Mouse (Mus musculus): ENCODE data around the gene Armc2. TPM values are rescaled to one million over a fixed set of nuclear protein-coding genes. Genes with fewer than 3 reads are reported as not detected.
"Not testable (repeated sequence)": the region's sequence is repeated elsewhere in the genome, so short reads cannot be mapped to it uniquely, and the experiment has no call there.

Armc2 gene
- total RNA-seq, 1 experiment from 2014 or later: 0.94 TPM

- ATAC-seq (replicated peaks in 1 of 2; ENCODE audit: insufficient read depth in 1 of 2, low FRiP score in 2 of 2, low TSS enrichment in 1 of 2, low read depth in 1 of 2, poor library complexity in 2 of 2, severe bottlenecking in 2 of 2): no peak
Observed at GRCm38 (mm10) chr10:41990896-41991295, 27.3 kb downstream of the Armc2 start.

GRCm38 (mm10) chr10:41988930-41989329 lies 29.3 kb downstream of the Armc2 start:
- no peak for ATAC-seq (replicated peaks in 1 of 2; ENCODE audit: insufficient read depth in 1 of 2, low FRiP score in 2 of 2, low TSS enrichment in 1 of 2, low read depth in 1 of 2, poor library complexity in 2 of 2, severe bottlenecking in 2 of 2)

- no peak for ATAC-seq (replicated peaks in 1 of 2; ENCODE audit: insufficient read depth in 1 of 2, low FRiP score in 2 of 2, low TSS enrichment in 1 of 2, low read depth in 1 of 2, poor library complexity in 2 of 2, severe bottlenecking in 2 of 2)
Observed at GRCm38 (mm10) chr10:41986126-41986525, 32.1 kb downstream of the Armc2 start.

GRCm38 (mm10) chr10:41984221-41984620 lies 34.0 kb downstream of the Armc2 start:
- no peak for ATAC-seq (replicated peaks in 1 of 2; ENCODE audit: insufficient read depth in 1 of 2, low FRiP score in 2 of 2, low TSS enrichment in 1 of 2, low read depth in 1 of 2, poor library complexity in 2 of 2, severe bottlenecking in 2 of 2)

GRCm38 (mm10) chr10:41982821-41983220 lies 35.4 kb downstream of the Armc2 start:
- no peak for ATAC-seq (replicated peaks in 1 of 2; ENCODE audit: insufficient read depth in 1 of 2, low FRiP score in 2 of 2, low TSS enrichment in 1 of 2, low read depth in 1 of 2, poor library complexity in 2 of 2, severe bottlenecking in 2 of 2)

- 0 out of 4 replicates have a peak, but pooled peaks have one; percentile 35 to 48 for ATAC-seq (replicated peaks in 1 of 2; ENCODE audit: insufficient read depth in 1 of 2, low FRiP score in 2 of 2, low TSS enrichment in 1 of 2, low read depth in 1 of 2, poor library complexity in 2 of 2, severe bottlenecking in 2 of 2)
Observed at GRCm38 (mm10) chr10:41980772-41981383, 37.4 kb downstream of the Armc2 start.

- peak; percentile 56 to 63 for ATAC-seq (replicated peaks in 1 of 2; ENCODE audit: insufficient read depth in 1 of 2, low FRiP score in 2 of 2, low TSS enrichment in 1 of 2, low read depth in 1 of 2, poor library complexity in 2 of 2, severe bottlenecking in 2 of 2)
Observed at GRCm38 (mm10) chr10:41978403-41979234, 39.6 kb downstream of the Armc2 start.

GRCm38 (mm10) chr10:41972676-41973075 lies 45.6 kb downstream of the Armc2 start:
- ATAC-seq (replicated peaks in 1 of 2; ENCODE audit: insufficient read depth in 1 of 2, low FRiP score in 2 of 2, low TSS enrichment in 1 of 2, low read depth in 1 of 2, poor library complexity in 2 of 2, severe bottlenecking in 2 of 2): peak; percentile 73 to 76

GRCm38 (mm10) chr10:41967915-41968635 lies 50.2 kb downstream of the Armc2 start:
- ATAC-seq (replicated peaks in 1 of 2; ENCODE audit: insufficient read depth in 1 of 2, low FRiP score in 2 of 2, low TSS enrichment in 1 of 2, low read depth in 1 of 2, poor library complexity in 2 of 2, severe bottlenecking in 2 of 2): no peak

GRCm38 (mm10) chr10:41962725-41963124 lies 55.5 kb downstream of the Armc2 start:
- no peak for ATAC-seq (replicated peaks in 1 of 2; ENCODE audit: insufficient read depth in 1 of 2, low FRiP score in 2 of 2, low TSS enrichment in 1 of 2, low read depth in 1 of 2, poor library complexity in 2 of 2, severe bottlenecking in 2 of 2)

GRCm38 (mm10) chr10:41959808-41960207 lies 58.4 kb downstream of the Armc2 start:
- 0 out of 4 replicates have a peak, but pooled peaks of 1 of the 2 experiments have one; percentile 13 for ATAC-seq (replicated peaks in 1 of 2; ENCODE audit: insufficient read depth in 1 of 2, low FRiP score in 2 of 2, low TSS enrichment in 1 of 2, low read depth in 1 of 2, poor library complexity in 2 of 2, severe bottlenecking in 2 of 2)

GRCm38 (mm10) chr10:41958677-41959274 lies 59.5 kb downstream of the Armc2 start:
- no peak for ATAC-seq (replicated peaks in 1 of 2; ENCODE audit: insufficient read depth in 1 of 2, low FRiP score in 2 of 2, low TSS enrichment in 1 of 2, low read depth in 1 of 2, poor library complexity in 2 of 2, severe bottlenecking in 2 of 2)

- ATAC-seq (replicated peaks in 1 of 2; ENCODE audit: insufficient read depth in 1 of 2, low FRiP score in 2 of 2, low TSS enrichment in 1 of 2, low read depth in 1 of 2, poor library complexity in 2 of 2, severe bottlenecking in 2 of 2): peak; percentile 62 to 68
Observed at GRCm38 (mm10) chr10:41957421-41958225, 60.6 kb downstream of the Armc2 start.

- ATAC-seq (replicated peaks in 1 of 2; ENCODE audit: insufficient read depth in 1 of 2, low FRiP score in 2 of 2, low TSS enrichment in 1 of 2, low read depth in 1 of 2, poor library complexity in 2 of 2, severe bottlenecking in 2 of 2): no peak
Observed at GRCm38 (mm10) chr10:41953528-41953864, 64.7 kb downstream of the Armc2 start.

GRCm38 (mm10) chr10:41952850-41953527 lies 65.3 kb downstream of the Armc2 start:
- no peak for ATAC-seq (replicated peaks in 1 of 2; ENCODE audit: insufficient read depth in 1 of 2, low FRiP score in 2 of 2, low TSS enrichment in 1 of 2, low read depth in 1 of 2, poor library complexity in 2 of 2, severe bottlenecking in 2 of 2)

GRCm38 (mm10) chr10:41952354-41952753 lies 65.9 kb downstream of the Armc2 start:
- ATAC-seq (replicated peaks in 1 of 2; ENCODE audit: insufficient read depth in 1 of 2, low FRiP score in 2 of 2, low TSS enrichment in 1 of 2, low read depth in 1 of 2, poor library complexity in 2 of 2, severe bottlenecking in 2 of 2): not testable (repeated sequence)

Data from hematopoietic stem cell, adult 5-6 weeks (primary cell).